Mouse (Mus musculus): Measurements from ENCODE around the gene Ddhd1.

DNA sequence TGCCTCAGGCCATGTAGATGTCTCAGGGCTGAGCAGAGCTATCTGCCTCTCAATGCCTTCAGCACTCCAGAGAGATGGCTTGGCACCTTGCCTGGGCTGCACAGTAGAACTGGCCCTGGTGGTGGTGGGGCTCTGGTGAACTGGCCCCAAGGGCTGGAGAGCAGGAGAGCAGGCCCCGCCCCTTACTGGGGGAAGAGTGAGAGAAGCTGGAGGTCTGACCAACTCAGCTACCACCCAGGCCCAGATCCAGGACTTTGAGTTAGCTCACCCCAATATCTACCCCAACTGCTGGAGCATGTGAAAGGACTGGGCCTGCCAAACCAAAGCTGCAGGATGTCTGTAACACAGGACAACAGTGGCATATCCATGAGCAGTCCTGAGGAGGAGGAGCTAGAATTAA lies 94.4 kb downstream of the Ddhd1 start:
- TF ChIP-seq GATA1 (IDR thresholded peaks at IDR 0.05; ENCODE audit: borderline replicate concordance, low read length) (no peak), FLI1 (IDR thresholded peaks at IDR 0.05; ENCODE audit: low read length) (no peak)
